Mouse (Mus musculus) MEL-GATA-1-ER (cell line): ENCODE results near the gene Ccdc85b.
"Not testable (repeated sequence)": the region's sequence is repeated elsewhere in the genome, so short reads cannot be mapped to it uniquely, and the experiment has no call there.

Experiments
- DNase-seq: peaks from one replicate; pipeline ENCODE4 v3.0.0-alpha.2; 2012; ENCODE audit warnings: low read depth; ENCODE audit errors: extremely low read depth

The Ccdc85b gene

DNA sequence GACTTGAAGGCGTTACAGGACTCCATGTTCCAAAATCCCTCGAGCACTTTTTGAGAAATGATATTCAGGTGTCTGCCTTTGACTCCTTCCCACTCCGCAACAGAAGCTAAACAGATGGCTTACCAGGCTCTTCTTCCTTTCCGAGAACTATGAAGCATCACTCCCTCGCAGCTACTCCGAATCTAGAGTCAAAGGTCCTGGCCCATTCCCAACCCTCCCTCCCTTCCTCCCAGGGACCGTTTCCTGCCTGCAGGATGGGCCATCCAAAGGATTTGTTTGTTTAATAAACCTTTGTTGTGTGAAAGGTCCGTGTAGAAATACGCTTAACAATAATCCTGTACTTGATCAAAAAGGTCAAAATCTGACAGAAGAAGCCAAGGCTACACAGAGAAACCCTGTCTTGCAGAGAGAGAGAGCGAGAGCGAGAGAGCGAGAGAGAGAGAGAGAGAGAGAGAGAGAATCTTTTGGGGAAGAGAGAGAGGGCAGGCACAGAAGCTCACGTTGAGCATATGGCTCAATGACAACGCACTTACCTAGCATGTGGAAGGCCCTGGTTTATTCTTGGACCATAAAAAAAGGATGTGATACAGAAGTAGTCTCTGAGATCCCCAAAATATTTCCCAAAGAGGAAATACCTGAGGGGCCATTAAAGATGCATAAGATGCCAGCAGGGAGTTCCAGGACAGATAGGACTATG, at the start of gene Ccdc85b:
Ccdc85b (minus strand) TSS at position 149 of the 697 bp plus-strand sequence.
- no peak for DNase-seq

DNA sequence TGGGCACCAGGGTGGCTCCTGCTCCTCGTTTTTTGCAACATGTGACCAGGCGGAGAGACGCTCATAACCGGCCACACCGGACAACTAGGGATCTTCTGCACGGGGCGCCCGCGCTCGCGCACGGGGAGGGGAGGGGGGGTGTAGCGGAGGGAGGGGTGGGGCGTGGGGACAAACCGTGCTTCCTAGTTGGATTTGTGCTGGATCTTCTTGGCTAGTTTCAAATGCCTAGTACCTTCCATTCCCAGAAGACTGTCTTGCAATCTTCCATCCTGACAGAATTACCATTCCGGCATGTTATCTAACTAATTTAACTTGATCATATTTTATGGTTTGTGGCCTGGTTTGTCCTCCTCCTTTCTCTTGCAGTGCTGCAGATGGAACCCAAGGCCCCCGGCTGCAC, 46.0 kb upstream of the Ccdc85b start, which contains the start of gene 1700020D05Rik:
1700020D05Rik (minus strand) TSS at position 101 of the 400 bp plus-strand sequence.
- no peak for DNase-seq

DNA sequence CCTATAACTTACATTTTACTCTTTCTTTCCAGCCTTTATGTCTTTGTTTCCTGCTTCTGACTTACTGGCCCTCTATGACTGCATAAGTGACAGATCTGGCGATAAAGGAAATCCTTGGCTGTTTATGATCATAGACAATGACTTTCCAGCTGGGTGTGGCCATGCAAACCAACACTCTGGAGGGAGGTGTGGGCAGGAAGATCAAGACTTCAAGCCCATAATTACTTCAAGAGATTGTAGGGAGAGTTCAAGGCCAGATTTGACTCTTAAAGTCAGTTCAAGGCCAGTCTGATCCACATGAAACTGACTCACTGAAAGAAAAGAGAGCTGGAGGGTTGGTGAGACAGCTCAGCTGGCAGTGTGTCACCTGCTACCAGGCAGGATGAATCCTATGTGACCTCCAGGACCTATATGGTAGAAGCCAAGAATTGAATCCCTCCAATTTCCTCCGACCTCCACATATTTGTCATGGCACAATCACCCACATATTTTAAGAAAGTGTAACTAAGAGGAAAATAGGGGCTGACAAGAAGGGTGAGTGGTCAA, 42.7 kb upstream of the Ccdc85b start:
- no peak for DNase-seq

DNA sequence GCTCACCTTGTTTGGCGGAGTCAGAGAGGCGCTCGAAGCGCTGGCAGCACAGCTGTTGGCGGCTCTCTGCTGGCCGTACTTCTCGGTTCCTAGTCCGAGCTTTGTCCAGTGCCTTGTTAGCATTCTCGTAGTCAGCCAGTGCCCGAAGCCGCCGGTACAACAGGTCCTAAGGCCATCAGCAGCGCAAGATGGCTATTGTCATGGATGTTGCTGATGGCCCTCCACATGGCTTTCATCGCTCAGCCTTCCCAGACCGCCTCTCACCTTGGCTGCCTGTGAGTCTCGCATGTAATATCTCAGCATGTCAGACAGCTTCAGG, 38.3 kb upstream of the Ccdc85b start:
- DNase-seq = no peak

GRCm38 (mm10) chr19:5495353-5496051, 37.8 kb upstream of the Ccdc85b start:
- no peak for DNase-seq

GRCm38 (mm10) chr19:5494314-5494713, 36.6 kb upstream of the Ccdc85b start:
- DNase-seq = no peak

GRCm38 (mm10) chr19:5493301-5493721, 35.6 kb upstream of the Ccdc85b start:
- not testable (repeated sequence) for DNase-seq

DNA sequence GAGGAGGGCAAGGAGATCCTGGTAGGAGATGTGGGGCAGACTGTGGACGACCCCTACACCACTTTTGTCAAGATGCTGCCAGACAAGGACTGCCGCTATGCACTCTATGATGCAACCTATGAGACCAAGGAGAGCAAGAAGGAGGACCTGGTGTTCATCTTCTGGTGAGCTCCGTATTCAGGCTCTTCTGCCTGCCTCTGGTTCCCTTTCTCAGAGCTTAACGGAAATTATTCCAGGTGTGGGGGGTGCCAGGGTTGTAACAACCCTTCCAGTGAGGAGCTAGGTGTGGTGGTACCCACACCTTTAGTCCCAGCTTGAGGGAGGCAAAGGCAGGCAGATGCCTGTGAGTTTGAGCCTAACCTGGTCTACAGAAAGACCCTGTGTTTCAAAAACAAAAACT, 34.9 kb upstream of the Ccdc85b start:
- no peak for DNase-seq

GRCm38 (mm10) chr19:5490898-5491708, 33.4 kb upstream of the Ccdc85b start:
- DNase-seq = peak; percentile 87

DNA sequence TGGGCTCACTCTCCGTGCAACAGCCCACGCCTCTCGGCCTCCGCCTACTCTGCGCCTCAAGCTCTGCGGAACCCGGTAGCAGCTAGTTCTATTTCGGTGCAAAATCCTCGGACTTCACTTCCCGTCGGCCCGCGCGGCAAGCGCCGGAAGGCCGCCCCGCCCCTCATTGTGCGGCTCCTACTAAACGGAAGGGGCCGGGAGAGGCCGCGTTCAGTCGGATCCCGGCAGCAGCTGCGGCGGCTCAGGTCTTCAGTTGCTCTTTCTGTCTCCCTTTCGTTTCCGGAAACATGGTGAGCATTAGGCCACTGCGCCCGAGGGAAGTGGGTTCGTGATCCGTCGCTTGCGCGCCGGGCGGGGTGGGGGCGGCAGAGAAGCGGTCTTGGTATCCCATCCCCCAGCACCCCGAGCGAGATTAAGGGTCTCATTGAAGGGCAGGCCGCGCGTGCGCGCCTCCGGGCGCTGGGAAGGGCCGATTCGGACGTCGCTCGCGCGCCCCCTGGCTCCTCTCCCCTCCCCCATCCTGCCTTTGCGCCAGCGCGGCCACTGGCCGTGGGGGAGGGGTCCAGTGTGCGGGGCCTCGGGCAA, 32.7 kb upstream of the Ccdc85b start, which contains the start of gene Cfl1:
Cfl1 (plus strand) TSS at position 143 of the 585 bp plus-strand sequence.
- DNase-seq = peak; percentile 95

GRCm38 (mm10) chr19:5489721-5490120, 32.0 kb upstream of the Ccdc85b start:
- DNase-seq = not testable (repeated sequence)

DNA sequence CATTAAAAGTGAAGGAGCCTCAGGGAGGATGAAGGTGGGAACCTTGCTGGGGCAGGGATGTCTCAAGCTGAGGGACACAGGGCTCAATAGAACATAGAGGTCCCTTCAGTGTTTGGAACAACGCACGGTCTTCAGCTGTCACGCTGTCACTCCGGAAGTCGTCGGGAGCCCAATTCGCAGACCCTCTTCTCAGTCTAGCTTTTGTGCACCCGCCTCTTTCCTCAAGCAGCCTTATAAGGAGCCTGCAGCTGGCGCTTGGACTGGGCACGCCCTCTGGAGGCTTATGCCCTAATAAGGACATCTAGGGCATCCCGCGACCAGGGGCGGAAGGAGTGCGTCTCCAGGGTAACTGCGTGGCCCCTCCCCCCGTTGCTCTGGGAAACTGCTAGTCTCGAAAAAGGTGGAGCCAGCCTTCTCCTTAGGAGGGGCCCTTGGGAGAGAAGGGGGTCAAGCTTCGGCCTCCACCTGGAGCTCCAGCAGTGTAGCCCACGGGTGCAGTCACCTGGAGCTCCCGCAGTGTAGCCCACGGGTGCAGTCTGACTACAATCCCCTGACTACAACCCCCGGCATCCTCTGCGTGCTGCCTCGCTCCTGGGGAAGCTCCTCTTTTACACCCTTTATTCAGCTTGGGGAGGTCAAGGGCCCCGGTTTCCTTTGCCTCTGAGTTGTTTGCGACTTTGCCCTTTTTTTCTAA, 31.3 kb upstream of the Ccdc85b start:
- peak; percentile 98 for DNase-seq

DNA sequence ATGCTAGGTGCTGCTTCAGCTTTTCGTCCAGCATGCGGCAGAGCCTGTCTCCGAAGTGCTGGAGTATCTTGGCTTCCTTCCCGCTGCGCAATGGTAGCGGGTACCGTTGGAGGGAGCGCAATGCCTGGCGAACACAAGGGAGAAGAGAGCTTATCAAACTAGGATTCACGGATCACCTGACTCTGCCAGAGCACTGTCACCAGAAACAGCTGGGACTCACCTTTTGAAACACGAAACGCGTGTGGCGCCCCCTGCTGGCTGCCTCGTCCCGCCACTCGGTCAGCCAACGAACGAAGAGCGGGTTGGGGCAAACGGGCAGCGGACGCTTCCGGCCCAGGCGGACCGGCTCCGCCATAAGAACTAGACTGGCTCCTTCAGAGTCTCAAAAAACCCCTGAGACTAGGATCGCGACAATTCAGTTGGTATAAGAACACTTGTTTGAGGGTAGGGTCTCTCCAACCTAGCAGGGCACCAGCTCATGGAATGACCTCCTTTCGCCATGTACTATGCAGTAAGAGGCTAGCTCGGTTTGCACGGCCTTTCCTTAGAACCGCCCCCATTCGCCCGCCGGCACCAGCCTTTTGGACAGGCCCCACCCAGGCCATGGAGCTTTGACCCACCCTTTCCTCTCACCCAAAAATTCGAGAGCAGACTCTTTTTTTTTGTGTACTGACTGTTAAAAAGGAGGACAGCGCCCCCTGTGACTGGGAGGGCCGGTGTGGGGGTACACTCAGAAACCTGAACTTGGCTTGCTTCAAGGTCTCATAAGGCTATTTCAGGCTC, 30.3 kb upstream of the Ccdc85b start, which contains the start of gene Mus81:
Mus81 (minus strand) TSS at position 635 of the 783 bp plus-strand sequence.
- peak; percentile 92 for DNase-seq

DNA sequence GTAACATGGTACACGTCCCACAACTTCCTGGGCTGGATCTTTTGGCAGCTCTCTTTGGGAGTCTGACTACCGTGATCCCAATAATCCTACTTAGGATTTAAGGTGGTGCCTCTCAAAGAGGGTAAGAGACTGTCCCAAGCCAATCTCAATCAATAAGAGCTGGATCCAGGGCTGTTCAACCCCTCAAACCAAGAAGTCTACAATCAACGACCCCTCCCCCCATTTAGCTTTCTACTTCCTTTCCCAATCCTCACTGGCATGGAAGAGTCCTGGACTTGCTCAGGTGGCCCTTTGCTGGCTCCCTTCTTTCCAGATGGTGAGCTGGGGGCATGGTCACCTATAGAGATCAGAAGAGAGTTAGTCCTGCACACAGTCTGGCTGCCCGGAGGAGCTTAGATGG, 29.1 kb upstream of the Ccdc85b start:
- DNase-seq = no peak

GRCm38 (mm10) chr19:5486286-5486685, 28.6 kb upstream of the Ccdc85b start:
- no peak for DNase-seq

GRCm38 (mm10) chr19:5485821-5486220, 28.1 kb upstream of the Ccdc85b start:
- no peak for DNase-seq

- no peak for DNase-seq
Measured at GRCm38 (mm10) chr19:5485371-5485770, 27.7 kb upstream of the Ccdc85b start.

DNA sequence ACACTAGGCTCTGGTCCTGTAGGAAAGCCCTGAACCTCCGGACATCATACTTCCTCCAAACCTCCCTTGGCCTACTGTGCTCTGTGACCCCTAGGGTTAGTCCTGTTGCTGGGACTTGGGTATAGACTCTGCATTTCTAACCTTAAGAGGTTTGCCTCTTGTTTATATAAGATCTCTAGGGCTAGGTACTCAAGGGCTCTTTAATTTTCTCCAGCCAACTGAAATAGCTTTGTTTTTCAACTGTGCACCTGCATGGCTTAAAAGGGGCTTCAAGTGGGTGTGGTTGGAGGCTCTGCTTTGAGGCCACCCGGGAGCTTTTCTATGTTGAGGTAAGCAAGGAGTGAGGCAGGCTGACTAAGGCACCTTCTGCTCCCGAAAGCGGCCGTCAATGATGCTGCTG, 26.8 kb upstream of the Ccdc85b start:
- DNase-seq = no peak

GRCm38 (mm10) chr19:5483386-5484359, 26.0 kb upstream of the Ccdc85b start:
- DNase-seq = no peak
